Mouse (Mus musculus) cerebellum, postnatal 4 days (tissue): ENCODE results near the gene Abcg1.

Experiments
- DNase-seq, 2 experiments: peaks; one replicate each; pipeline ENCODE4 v3.0.0; 2022; ENCODE audit warnings: low spot score in 2 of 2, mixed read lengths in 1 of 2

Gene Abcg1

DNA sequence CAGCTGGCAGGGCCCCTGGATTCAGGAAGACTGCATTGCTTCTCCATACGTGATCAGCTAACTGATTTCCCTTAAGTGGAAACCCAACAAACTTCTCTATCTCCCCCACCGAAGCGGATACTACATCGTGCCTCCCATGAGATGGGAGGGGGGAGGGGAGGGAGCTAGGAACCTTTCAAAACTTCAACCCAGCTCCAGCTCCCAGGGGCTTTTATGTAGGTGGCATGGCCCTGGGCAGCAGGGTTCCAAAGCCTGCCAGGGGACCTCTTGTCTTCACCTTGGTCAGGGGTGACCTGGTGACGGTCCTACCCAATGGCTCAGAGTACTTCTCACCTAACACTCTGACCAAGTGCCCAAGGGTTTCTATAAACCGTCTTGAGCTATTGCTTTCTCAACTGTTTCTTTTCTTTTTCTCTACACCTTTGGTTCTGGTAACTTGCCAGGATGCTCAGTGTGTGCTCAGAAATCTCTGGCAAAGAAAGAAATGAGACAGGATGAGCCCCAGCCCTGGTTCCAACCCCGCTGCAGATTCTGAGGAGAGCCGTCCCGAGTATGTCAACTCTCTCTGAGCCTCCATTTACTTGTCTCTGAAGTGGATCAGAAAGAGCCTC, 71.3 kb downstream of the Abcg1 start:
- DNase-seq = no peak

DNA sequence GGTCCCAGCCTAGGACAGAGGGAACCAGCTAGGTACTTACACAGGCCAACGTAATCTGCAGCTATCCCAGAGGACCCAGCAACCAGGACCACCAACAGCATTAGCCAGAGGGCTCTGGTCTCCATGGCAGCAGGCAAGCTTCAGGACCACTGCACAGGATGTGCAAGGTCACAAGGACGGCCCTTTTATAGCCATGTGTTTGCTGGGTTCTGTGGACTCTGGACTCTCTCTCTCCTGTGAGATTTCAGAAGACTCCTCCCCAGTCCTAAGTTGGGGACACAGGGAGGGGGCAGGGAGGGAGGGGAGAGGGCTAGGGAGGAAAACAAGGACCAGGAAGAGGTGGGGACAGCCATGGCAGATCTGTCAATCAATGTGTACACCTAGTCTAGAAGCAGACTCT, 72.0 kb downstream of the Abcg1 start, which contains the start of gene Tff3:
Gene Tff3 (minus strand): TSS at position 195 of the 400 bp plus-strand sequence.
- DNase-seq = no peak

DNA sequence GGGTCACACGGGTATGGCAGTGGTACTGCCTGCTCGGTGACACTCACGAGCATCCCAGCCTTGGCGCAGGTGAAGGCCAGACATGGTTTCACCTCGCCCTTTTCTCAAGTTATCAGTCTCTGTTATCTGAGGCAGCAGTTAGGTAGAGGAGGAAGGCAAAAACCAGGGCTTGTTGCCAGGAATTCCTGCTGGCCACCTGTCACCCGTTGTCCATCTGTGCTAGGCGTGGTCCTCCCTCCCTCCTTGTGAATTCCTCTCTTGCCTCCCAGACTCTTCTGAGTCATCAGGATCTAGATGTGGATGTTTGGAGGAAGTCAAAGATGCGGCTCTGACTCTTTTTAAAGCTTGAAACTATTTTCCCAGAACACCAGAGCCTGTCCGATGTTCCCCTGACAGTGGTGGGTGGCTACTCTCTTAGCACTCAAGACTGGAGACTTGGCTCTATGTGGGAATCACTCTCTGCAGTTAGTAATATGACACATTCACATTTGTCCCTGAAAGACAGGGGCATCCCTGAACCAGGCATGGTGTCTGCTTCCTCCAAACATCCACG, 73.9 kb downstream of the Abcg1 start:
- DNase-seq = no peak

DNA sequence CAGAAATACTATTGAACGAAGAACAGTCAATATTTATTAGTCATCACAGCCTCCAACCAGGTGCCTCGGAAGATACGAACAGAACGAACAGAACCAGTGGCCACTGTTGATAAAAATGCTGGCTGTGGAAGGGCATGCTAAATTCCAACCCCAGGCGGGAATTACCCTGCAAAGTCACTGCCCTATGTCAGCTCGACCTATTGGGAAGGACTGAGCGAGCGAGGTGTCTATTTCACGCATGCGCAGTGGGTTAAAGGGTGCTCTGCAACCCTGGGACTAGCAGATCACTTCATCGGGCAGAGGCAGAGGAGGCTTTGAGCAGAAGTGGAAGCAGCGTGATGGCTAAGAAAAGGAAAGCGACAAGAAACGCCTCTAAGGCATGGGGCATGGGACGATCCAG, 76.3 kb downstream of the Abcg1 start:
- DNase-seq = no peak

DNA sequence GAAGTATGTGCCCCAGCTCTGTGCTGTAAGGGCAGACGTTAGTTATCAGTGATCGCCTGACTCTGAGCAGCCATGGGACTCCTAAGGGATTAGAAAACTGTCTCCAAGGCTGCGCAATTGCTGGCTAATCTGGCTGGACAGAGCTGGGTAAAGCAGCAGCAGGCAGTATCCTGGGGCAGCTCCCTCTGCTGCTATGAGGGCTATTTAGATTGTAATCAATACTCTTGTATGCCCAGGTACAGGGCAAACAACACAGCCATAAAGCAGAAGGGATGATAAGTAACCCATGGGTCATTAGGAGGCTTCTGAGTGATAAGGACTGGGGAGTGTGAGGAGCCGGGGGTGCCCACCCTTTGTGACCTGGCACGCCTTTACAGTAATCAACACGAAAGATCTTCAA, 77.4 kb downstream of the Abcg1 start:
- DNase-seq = no peak

DNA sequence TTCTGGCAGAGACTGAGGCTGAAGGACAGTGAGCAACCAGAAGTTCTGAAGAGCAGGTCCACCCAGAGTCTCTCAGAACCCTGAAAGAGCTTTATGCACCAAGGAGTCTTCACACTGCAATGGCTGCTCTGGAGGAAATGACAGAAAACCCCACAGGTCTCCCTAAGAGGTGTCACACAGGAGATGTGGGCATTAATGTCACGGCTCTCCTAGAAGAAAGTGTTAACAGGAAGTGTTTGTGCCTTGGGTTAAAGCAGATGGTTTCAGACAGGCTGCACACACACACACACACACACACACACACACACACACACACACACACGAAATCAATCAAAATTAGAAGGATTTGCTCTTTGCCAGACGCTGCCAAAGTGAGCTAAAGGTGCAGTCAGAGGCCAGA, 78.8 kb downstream of the Abcg1 start:
- no peak for DNase-seq

DNA sequence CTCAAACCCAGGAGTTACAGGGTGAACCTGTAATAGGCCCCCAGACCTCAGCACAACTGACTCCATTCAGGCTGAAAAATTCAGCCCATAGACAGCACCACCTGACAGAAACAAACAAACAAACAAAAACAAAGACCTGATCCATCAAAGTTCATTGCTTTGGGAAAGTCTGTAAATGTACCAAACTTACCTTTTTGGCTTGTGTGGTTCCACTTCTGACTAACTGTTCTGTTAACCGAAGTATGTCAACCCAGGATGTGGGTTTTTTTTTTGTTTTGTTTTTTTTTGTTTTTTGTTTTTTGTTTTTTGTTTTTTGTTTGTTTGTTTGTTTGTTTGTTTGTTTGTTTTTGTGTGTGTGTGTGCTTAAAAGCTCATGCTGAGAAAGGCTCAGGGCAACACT, 79.3 kb downstream of the Abcg1 start:
- DNase-seq = no peak

DNA sequence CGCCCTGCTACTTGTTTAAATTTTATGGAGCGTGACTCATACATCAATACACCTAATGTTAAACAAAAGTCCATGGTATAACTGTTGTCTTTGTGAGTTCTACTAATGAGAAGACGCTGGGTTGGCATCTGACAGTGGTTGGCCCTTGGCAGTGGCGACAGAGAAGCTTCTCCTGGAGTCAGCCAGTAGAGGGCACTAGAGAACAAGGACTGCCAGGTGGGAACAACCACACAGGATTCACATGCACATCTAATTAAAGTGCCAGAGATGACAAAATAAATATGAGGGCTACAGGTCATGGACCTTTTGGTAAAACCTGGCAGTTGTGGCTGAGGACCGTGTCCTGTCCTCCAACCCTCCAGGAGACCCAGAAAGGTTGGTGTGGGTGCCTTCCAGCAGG, 80.9 kb downstream of the Abcg1 start:
- peak in 1 of 2 experiments; percentile 63 for DNase-seq

DNA sequence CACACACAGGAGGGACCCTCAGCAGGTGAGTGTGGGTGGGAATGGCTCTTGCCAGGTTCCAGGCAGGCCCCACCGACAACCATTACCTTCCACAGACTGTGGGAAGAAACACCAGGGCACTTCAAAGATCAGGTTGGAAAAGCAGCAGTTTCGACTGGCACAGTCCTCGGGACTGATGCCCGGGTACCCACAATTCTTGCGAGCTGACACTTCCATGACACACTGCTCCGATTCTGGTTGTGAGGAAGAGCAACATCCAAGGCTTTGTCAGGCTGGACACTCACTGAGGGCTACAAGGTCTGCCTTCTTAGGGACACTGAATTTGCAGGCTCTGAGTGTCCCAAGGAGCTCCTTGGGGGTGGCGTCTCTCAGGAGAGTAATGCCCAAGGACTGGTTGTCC, 84.6 kb downstream of the Abcg1 start:
- no peak for DNase-seq

DNA sequence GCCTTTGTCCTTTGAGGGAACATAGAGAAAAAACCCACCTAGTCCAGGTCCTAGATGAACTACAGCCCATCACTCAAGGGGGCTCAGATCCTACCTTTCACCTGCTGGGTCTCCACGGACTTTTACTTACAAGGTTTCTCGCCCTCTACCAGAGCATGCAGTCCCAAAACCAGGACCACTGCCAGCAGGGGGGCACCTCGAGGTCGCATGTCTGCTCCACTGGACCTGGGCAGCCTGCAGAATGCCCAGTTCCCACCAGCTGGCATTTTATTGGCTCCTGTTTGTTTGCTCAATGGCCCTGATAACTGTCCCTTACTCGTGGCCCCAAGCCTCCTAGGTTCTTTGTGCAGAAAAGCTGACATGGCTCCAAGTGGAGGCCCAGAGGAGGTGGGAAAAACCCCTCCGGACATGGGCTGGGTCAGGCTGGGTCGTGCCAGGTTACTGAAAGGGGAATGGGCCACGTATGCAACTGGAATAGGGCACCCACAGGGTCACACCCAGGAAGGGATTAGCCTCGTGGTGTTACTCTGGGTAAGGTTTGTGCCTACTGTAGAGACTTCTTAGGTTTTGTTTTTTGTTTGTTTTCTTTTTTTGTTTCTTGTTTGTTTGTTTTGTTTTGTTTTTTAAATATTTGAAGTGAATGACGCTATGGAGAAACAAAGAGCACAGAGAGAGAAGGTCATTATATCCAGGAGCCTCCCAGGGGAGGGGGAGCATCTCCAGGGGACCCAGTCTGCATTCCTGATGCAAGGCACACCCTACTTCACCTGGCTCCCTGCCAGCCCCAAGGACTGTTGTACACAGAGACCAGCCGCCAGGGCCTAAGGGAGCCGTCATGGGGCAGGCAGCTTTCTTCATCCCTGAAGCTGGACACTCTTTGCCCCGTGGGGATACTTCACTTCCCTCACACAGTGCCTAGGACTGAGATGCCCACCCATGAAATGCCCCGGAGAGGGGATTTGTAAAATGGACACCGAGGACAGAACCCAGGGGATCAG, 86.9 kb downstream of the Abcg1 start, which contains the start of gene Tff2:
Gene Tff2 (minus strand): TSS at position 243 of the 998 bp plus-strand sequence.
- DNase-seq = no peak

DNA sequence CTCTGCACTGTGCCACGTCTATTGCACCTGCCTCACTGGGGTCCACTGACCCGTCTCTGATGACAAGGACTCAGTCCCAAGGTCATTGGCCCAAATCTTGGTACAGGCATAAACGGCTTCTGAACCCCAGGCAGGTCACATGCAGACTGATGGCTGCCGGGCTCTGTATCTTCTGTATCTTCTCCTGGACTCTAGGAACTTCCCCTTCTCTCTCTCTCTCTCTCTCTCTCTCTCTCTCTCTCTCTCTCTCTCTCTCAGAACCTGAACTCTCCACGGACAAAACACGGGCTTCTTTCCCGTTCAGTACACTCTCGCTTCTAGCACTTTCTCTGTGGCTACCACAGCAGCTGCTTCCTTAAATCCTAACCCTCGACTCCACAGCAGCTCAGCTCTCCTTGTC, 88.5 kb downstream of the Abcg1 start:
- no peak for DNase-seq

DNA sequence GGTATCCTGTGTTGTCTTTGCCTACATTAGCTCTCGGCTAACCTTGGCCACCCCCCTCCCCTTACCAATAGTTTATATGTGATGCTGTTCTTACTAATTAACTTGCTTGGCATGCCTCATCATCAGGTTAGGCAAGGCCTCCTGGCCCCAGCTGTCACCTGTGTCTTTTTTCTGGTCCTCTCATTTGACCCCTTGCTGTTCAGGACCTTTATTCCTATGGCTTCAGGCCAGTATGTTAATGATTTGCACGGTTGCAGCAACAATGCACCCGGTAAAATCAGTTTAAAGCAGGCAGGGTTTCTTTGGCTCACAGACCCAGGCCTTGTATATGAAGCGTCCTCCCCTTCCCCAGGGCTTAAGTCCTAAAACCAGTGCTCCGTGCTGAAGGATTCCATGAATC, 95.0 kb downstream of the Abcg1 start:
- no peak for DNase-seq

DNA sequence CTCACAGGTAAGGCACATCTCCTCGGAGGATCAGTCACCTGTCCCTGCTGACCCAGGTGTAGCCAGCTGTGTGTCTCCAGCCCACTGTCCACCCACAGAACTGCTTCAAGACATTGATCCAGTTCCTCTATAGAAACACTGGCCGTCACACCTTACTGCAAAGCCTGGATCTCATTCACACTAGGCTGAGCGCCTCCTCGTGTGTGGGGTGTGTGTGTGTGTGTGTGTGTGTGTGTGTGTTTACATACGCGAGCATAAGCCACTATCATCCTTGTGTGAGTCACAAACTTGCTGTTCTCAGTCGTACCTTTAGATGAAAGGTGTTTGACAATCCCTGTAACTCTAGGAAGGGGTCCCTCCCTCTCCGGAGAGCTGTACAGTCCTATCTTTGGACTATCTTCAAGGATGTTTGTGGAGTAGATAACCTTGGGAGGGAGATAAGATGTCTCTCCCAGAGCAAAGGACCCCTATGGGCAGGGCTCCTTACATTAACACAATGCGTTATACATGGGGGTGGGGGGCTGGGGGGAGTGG, 95.6 kb downstream of the Abcg1 start:
- DNase-seq = no peak

DNA sequence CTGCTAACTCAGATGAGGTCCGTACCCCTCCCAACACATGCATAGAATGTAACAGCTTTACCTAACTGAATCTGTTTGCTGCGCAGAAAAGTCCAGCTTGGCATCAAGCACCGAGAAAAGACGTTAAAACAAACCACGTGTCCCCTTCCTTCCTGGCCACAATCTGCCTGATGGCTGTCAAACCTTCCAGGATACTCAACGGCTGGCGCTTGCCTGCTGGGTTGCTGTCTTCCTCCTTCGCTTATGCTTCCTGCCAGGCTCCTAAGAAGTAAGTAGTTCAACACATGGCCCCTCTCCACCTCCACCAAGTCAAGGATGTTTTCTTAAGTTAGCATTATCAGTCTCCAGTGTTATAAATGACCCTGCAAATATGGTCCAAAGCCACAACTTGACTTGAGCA, 96.3 kb downstream of the Abcg1 start:
- no peak for DNase-seq

DNA sequence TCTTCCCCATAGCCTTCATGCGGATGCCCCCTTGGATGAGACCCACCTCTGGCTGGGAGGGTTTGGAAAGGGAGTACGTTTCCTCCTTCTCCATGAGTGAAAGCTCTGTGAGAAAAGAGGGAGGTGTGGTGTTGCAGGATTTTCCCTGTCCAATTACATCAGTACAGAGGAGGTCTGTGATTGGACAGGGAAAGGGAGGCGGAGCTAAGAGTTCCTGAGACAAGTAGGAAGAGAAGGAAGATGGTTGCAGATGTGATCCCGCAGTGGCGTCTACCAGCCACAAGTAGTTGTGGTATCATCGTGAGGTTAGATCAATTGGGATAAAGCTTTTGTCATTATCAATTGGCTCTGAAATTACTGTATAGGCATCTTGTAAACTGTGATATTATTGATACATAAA, 100.4 kb downstream of the Abcg1 start:
- no peak for DNase-seq

DNA sequence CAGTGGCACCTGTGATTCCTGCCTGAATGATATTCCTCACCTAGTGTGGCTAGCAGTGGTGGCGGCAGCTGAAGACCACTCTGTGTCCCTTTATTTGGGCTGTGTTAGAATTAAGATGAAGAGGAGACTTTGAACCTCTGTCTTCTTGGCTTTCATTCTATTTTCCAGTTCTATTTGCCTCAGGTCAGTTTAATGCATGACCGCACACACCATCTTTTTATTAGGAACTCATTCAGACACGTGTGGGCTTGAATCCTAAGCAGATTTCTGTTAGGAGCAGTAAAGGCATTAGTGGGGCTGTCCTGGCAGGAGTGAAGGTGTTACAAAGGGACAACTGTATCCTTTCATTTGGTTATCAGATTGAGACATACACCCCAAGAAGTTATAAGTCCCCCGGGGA, 102.8 kb downstream of the Abcg1 start:
- DNase-seq = no peak

DNA sequence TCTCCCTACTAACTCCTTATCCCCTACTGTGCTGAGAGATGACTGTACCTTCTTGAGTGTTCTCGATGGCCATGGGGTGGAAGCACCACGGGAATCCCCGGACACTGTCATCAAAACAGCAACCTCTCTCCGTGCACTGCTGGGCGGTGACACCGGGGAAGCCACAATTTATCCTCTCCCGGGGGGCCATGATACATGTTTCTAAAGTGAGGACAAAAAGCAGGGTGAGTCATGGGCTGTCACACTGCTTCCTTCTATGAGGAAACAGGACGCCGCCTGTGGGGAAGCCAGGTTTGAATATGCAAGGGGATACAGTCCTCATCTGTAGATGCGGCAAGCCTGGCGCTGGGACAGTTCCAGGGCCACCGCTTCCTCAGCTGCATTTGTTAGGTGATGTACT, 105.1 kb downstream of the Abcg1 start:
- DNase-seq = no peak

DNA sequence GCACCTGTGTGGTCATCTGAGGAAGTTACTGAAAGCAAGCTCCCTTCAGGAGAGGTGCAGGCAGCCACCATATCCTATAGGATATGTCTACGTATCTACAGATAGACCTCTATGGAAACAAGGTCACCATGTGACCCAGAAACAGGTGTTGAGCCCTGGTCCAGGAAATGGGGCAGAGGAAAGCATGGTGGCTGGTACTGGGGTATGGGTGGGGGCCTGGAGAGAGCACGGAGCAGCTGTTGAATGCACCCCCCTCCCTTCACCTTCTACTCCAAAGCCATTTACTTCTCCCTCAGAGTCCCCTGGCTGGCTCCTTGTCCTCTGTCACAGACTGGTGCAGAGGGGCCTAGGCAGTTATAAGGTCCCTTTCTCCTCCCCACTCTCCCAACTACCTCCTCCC, 106.3 kb downstream of the Abcg1 start:
- no peak for DNase-seq

DNA sequence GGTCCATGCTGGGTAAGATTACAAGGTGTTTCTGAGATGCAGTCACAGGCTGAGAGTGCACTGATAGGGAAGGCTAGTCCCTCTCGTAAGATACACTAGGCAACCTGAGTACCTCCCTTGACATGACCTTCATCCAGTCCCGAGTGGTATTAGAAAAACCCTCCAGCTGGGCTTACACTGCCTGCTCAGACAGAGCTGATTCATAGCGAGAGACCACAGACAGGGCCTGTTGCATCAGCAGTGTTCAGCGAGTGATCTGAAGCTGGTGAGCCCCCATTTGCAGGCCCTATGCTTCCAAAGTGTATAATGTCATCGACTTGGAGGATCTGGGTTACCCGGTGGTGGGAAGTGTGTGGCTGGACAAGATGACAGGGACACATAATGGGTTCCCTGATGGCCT, 107.7 kb downstream of the Abcg1 start, which contains the start of gene Tff1:
Gene Tff1 (minus strand): TSS at position 151 of the 400 bp plus-strand sequence.
- DNase-seq = no peak
